Comparison of ENCODE assay signal across 9 mouse cellular contexts in genomic region chr11:69964650-69965270, GRCm38 (mm10). TPM values are rescaled to one million over a fixed set of nuclear protein-coding genes. Genes with fewer than 3 reads are reported as not detected.
DNase-seq lines count a peak whose midpoint lies in the region; ATAC-seq and TF ChIP-seq lines count a peak whose summit lies in the region.
"Had no signal": no experiment of that assay in that cellular context is flagged by ENCODE, and none has a peak within 500 bp of the region (broad histone marks: within the 10 kb centered on the region; RNA-seq: fewer than 3 reads in every experiment).

Gene Cldn7, plus strand, starts transcription at chr11:69964779.

- H3K27me3 ChIP-seq in kidney, postnatal 0 days (ENCODE audit: insufficient read depth, low read length): peaks cover 12% of the 10 kb centered on the region
- peaks cover 80% of the 10 kb centered on the region for H3K27me3 ChIP-seq in forebrain, embryonic 12.5 days
- peaks cover 15% of the 10 kb centered on the region for H3K27me3 ChIP-seq in intestine, embryonic 16.5 days (replicated peaks; ENCODE audit: control insufficient read depth, insufficient read depth, low read length)
- H3K27me3 ChIP-seq in midbrain, embryonic 15.5 days (replicated peaks): peaks cover 75% of the 10 kb centered on the region

- peak within 1 kb of the TSS; percentile 49 for H3K4me3 ChIP-seq in kidney, postnatal 0 days (replicated peaks; ENCODE audit: low read depth, low read length)
- peak within 1 kb of the TSS; percentile 19 for H3K4me3 ChIP-seq in forebrain, embryonic 12.5 days (replicated peaks)
- peak within 1 kb of the TSS; percentile 62 for H3K4me3 ChIP-seq in intestine, embryonic 16.5 days (ENCODE audit: low read length)
- 0 out of 2 replicates have a peak within 1 kb of the TSS, but pooled peaks have one; percentile 11 for H3K4me3 ChIP-seq in midbrain, embryonic 15.5 days

- ATAC-seq in kidney, postnatal 0 days (replicated peaks; ENCODE audit: low FRiP score, low read depth): no peak
- no peak for ATAC-seq in forebrain, embryonic 12.5 days (ENCODE audit: low FRiP score)
- ATAC-seq in intestine, embryonic 16.5 days: no peak
- ATAC-seq in midbrain, embryonic 15.5 days (replicated peaks): no peak

- H3K9ac ChIP-seq in kidney, postnatal 0 days (ENCODE audit: low read depth, low read length): peak within 1 kb of the TSS; percentile 63
- H3K9ac ChIP-seq in forebrain, embryonic 12.5 days: no peak within 1 kb of the TSS
- H3K9ac ChIP-seq in intestine, embryonic 16.5 days (ENCODE audit: low read depth, low read length): peak within 1 kb of the TSS; percentile 81
- no peak within 1 kb of the TSS for H3K9ac ChIP-seq in midbrain, embryonic 15.5 days

- H3K4me2 ChIP-seq in kidney, postnatal 0 days (ENCODE audit: low read length): peak within 1 kb of the TSS; percentile 49
- H3K4me2 ChIP-seq in forebrain, embryonic 12.5 days: no peak within 1 kb of the TSS
- peak within 1 kb of the TSS; percentile 47 for H3K4me2 ChIP-seq in intestine, embryonic 16.5 days (ENCODE audit: low read depth, low read length)
- peak within 1 kb of the TSS; percentile 29 for H3K4me2 ChIP-seq in midbrain, embryonic 15.5 days

- no peak for TF ChIP-seq CTCF in kidney, postnatal 0 days (IDR thresholded peaks at IDR 0.05; ENCODE audit: low read depth)

- no peak for DNase-seq in kidney, postnatal 0 days (ENCODE audit: low spot score)
- DNase-seq in kidney, postnatal 36 days: no peak
- DNase-seq in right cerebral cortex, postnatal 10 days (ENCODE audit: low spot score in 2 of 2): no peak
- no peak for DNase-seq in thymus, postnatal 25 days
- DNase-seq: cerebellum, adult 11 months had no signal

- peak within 1 kb of the TSS; percentile 83 for H3K27ac ChIP-seq in kidney, postnatal 0 days
- H3K27ac ChIP-seq in forebrain, embryonic 12.5 days: no peak within 1 kb of the TSS
- H3K27ac ChIP-seq in intestine, embryonic 16.5 days (ENCODE audit: low read length): peak within 1 kb of the TSS; percentile 97
- no peak within 1 kb of the TSS for H3K27ac ChIP-seq in midbrain, embryonic 15.5 days
- H3K27ac ChIP-seq: macrophage had no signal

- WGBS in kidney, postnatal 0 days: 7% methylated on average over 24 of the region's 24 CpGs
- WGBS in forebrain, embryonic 12.5 days: 10% methylated on average over 24 of the region's 24 CpGs
- 7% methylated on average over 24 of the region's 24 CpGs for WGBS in intestine, embryonic 16.5 days
- WGBS in midbrain, embryonic 15.5 days: 14% methylated on average over 24 of the region's 24 CpGs

- no peaks in the 10 kb centered on the region for H3K9me3 ChIP-seq in kidney, postnatal 0 days (replicated peaks; ENCODE audit: low read length)
- no peaks in the 10 kb centered on the region for H3K9me3 ChIP-seq in forebrain, embryonic 12.5 days
- no peaks in the 10 kb centered on the region for H3K9me3 ChIP-seq in intestine, embryonic 16.5 days (ENCODE audit: control insufficient read depth, low read length)
- H3K9me3 ChIP-seq in midbrain, embryonic 15.5 days: no peaks in the 10 kb centered on the region

- no peaks in the 10 kb centered on the region for H3K4me1 ChIP-seq in kidney, postnatal 0 days (replicated peaks; ENCODE audit: insufficient read depth, low read length)
- peaks cover 11% of the 10 kb centered on the region for H3K4me1 ChIP-seq in forebrain, embryonic 12.5 days
- H3K4me1 ChIP-seq in intestine, embryonic 16.5 days (ENCODE audit: control insufficient read depth, insufficient read depth, low read length): peaks cover 13% of the 10 kb centered on the region
- H3K4me1 ChIP-seq in midbrain, embryonic 15.5 days: peaks cover 12% of the 10 kb centered on the region

- H3K36me3 ChIP-seq in kidney, postnatal 0 days (ENCODE audit: insufficient read depth, low read length): no peaks in the 10 kb centered on the region
- H3K36me3 ChIP-seq in forebrain, embryonic 12.5 days (replicated peaks): peaks cover 17% of the 10 kb centered on the region
- no peaks in the 10 kb centered on the region for H3K36me3 ChIP-seq in intestine, embryonic 16.5 days (ENCODE audit: control insufficient read depth, insufficient read depth, low read length)
- 0 out of 2 replicates have a peak, but pooled peaks cover 15% of the 10 kb centered on the region for H3K36me3 ChIP-seq in midbrain, embryonic 15.5 days (replicated peaks)

RNA-seq across cellular contexts. Expression of gene Cldn7, which starts in this region (rescaled TPM):
- polyA plus RNA-seq in kidney, postnatal 0 days (2015; fragmentation: Nextera tagmentation; extraction: Ambion mirVana): 238 and 246 TPM in 2 replicates
- polyA plus RNA-seq in forebrain, embryonic 12.5 days (2016; fragmentation: Nextera tagmentation; extraction: Ambion mirVana): 5.7 and 7.0 TPM in 2 replicates
- 1,377 and 1,415 TPM in 2 replicates for polyA plus RNA-seq in intestine, embryonic 16.5 days (2015; fragmentation: Nextera tagmentation; extraction: Ambion mirVana)
- 0.58 and 0.59 TPM in 2 replicates for polyA plus RNA-seq in midbrain, embryonic 15.5 days (2015; fragmentation: Nextera tagmentation; extraction: Ambion mirVana)
- polyA plus RNA-seq: macrophage had no signal

Comparison
In these comparisons a context has a peak if more than half of its experiments do, and no peak if none do; other contexts are left out.
1. RNA of gene Cldn7 (polyA plus RNA-seq): 1,377 to 1,415 TPM in intestine, embryonic 16.5 days and 238 to 246 TPM in kidney, postnatal 0 days; 5.7 to 7.0 TPM in forebrain, embryonic 12.5 days and 0.58 to 0.59 TPM in midbrain, embryonic 15.5 days; every median in the first group is over 10 times any median in the second.
2. H3K27ac ChIP-seq: peak in kidney, postnatal 0 days (single experiment) and intestine, embryonic 16.5 days (single experiment); none in forebrain, embryonic 12.5 days (single experiment) and midbrain, embryonic 15.5 days (single experiment).
3. H3K4me3 ChIP-seq: peak in every context shown above with its lines; median percentile 62 in intestine, embryonic 16.5 days; 49 in kidney, postnatal 0 days; 19 in forebrain, embryonic 12.5 days; 11 in midbrain, embryonic 15.5 days.
4. H3K9ac ChIP-seq: peak in kidney, postnatal 0 days (single experiment) and intestine, embryonic 16.5 days (single experiment); none in forebrain, embryonic 12.5 days (single experiment) and midbrain, embryonic 15.5 days (single experiment).